Mouse (Mus musculus): ENCODE measurements around the gene Fgl2. TPM values are rescaled to one million over a fixed set of nuclear protein-coding genes. Genes with fewer than 3 reads are reported as not detected.

The Fgl2 gene
- total RNA-seq, 2 experiments from 2014 or later, result 6.3 to 7.2 TPM

Other genes with a start within 250 kb of the Fgl2 start
- gene Gsap, start 186.4 kb upstream of the Fgl2 start, total RNA-seq (2021), result 1 to 10 TPM; 1.4 to 1.6 TPM
- 1 to 10 TPM; 1.7 to 4.2 TPM for gene Ccdc146, start 52.0 kb downstream of the Fgl2 start, total RNA-seq (2021)
- 1 to 10 TPM; 8.1 to 8.6 TPM for gene Fam185a, start 52.3 kb downstream of the Fgl2 start, total RNA-seq (2021)
- gene Lrrc17, start 170.9 kb downstream of the Fgl2 start, total RNA-seq (2021), result 1 to 10 TPM; 2.4 to 4.7 TPM

All from gastrocnemius, postnatal 25 days (tissue).